Mouse (Mus musculus): ENCODE results near the gene Itm2a. TPM values are rescaled to one million over a fixed set of nuclear protein-coding genes. Genes with fewer than 3 reads are reported as not detected.
A peak's percentile ranks its signal among the peaks of the same experiment; 100 is the strongest.

Itm2a gene
- 144 and 171 TPM in 2 replicates for polyA plus RNA-seq (2015; fragmentation: Nextera tagmentation; extraction: Ambion mirVana)

DNA sequence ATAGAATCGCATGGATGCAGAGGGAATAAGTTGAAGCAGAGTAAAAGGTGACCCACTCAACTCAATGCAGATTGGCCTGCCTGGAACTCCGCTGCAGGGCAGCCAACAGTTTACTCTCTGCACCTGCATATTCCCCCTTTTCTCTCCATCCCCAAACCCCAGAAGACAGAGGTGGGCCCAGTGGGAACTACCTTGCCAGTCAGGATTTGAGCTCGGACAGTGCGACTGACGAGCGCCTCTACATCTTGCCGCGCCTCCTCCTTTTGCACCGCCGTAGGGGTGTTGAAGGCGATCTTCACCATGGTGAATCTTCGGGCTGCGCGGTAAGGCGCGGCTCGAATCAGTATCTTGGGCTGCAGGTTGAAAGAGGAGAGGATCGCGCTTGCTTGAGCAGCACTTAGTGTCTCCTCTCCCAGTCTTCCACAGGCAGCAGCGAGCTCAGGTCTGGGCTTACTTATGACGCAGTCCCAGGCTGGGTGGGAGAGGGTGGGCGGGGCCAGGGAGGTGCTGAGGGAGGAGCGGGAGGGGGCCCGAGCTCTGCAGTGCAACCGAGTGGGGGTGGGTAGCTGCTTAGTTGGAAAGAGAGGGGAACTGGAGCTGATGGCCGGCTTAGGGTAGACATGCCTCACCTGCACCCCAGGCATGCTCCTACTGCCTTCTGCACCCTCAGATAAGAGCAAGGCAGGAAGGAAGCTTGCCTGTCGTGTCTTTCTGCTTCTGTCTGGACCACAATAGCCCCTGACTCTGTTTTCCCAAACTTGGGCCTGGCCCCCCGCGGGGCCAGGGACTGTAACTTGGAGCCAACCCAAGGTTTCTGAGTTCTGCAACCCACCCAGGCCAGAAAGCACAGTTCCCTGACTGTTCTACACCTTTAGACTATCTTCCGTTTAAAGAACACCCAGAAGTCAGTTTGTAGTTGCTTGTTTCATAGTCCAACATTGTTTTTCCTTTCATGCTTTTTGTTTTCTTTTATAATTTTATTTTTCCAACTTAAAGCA, at the start of gene Itm2a:
TSS of gene Itm2a (minus strand) at position 462 of the 998 bp plus-strand sequence.
- no peaks in the 10 kb centered on the region for H3K4me1 ChIP-seq (ENCODE audit: insufficient read depth, low read length)
- no peak within 1 kb of the TSS for H3K27ac ChIP-seq (ENCODE audit: low read length)
- peak within 1 kb of the TSS; percentile 61 for H3K9ac ChIP-seq (replicated peaks; ENCODE audit: low read length)
- peak; percentile 99 for ATAC-seq (ENCODE audit: low FRiP score, low TSS enrichment)
- H3K4me2 ChIP-seq (replicated peaks; ENCODE audit: low read depth, low read length) = peak within 1 kb of the TSS; percentile 62
- 0 out of 2 replicates have a peak, but pooled peaks cover 6% of the 10 kb centered on the region for H3K27me3 ChIP-seq (ENCODE audit: insufficient read depth, low read length)
- H3K4me3 ChIP-seq (ENCODE audit: low read length) = peak within 1 kb of the TSS; percentile 59
- H3K36me3 ChIP-seq (ENCODE audit: insufficient read depth, low read length) = no peaks in the 10 kb centered on the region
- WGBS = 20% methylated on average over 30 of the region's 30 CpGs
- no peaks in the 10 kb centered on the region for H3K9me3 ChIP-seq (ENCODE audit: low read length)

DNA sequence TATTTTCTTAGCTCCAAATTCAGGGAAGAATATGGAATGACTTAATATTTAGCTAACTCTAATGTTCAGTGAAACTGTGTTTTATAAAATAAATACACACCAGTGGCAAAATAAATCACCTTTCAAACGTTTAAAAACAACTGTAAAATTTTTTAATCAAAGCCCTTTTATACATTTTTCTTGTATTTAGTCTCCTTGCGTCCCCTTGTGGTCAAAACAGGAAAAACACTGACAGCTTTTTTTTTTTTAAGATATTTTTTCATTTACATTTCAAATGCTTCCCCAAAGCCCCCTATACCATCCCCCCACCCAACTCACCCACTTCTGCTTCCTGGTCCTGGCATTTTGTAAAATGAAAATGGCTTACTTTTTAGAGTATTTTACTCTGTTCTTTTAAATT, 32.7 kb upstream of the Itm2a start:
- Histone ChIP-seq H3K27ac (ENCODE audit: low read length) (no peak overlapping the region), H3K9me3 (ENCODE audit: low read length) (no peaks in the 10 kb centered on the region), H3K4me3 (ENCODE audit: low read length) (no peak overlapping the region), H3K27me3 (ENCODE audit: insufficient read depth, low read length) (no peaks in the 10 kb centered on the region), H3K4me2 (replicated peaks; ENCODE audit: low read depth, low read length) (no peak overlapping the region), H3K4me1 (ENCODE audit: insufficient read depth, low read length) (no peaks in the 10 kb centered on the region), H3K36me3 (ENCODE audit: insufficient read depth, low read length) (no peaks in the 10 kb centered on the region), H3K9ac (replicated peaks; ENCODE audit: low read length) (no peak overlapping the region)
- ATAC-seq (ENCODE audit: low FRiP score, low TSS enrichment) = no peak
- 1% methylated on average over 2 of the region's 2 CpGs for WGBS

DNA sequence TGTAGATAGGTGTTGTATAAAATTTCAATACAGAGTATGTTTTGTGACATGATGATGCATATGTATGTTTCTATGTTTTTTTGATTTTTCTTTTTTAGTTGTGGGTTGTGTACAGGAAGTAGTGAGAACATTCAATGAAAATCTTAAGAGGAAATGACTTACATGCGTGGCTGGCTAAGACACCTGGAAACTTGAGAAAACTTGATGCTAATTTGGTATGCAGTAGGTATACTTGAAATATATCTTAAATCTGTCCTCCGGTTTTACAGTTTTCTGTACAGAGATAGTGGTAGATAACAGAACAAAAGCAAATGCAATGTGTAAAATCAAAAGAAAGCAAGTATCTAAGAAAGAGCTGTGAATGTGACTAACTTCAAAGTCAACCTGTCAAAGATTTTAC, 18.1 kb upstream of the Itm2a start:
- no peak overlapping the region for H3K4me2 ChIP-seq (replicated peaks; ENCODE audit: low read depth, low read length)
- no peak overlapping the region for H3K27ac ChIP-seq (ENCODE audit: low read length)
- H3K9me3 ChIP-seq (ENCODE audit: low read length) = no peaks in the 10 kb centered on the region
- no peaks in the 10 kb centered on the region for H3K27me3 ChIP-seq (ENCODE audit: insufficient read depth, low read length)
- H3K4me3 ChIP-seq (ENCODE audit: low read length) = no peak overlapping the region
- H3K4me1 ChIP-seq (ENCODE audit: insufficient read depth, low read length) = no peaks in the 10 kb centered on the region
- no peak overlapping the region for H3K9ac ChIP-seq (replicated peaks; ENCODE audit: low read length)
- no peak for ATAC-seq (ENCODE audit: low FRiP score, low TSS enrichment)
- H3K36me3 ChIP-seq (ENCODE audit: insufficient read depth, low read length) = no peaks in the 10 kb centered on the region
- WGBS = 73% methylated on average over 2 of the region's 2 CpGs

DNA sequence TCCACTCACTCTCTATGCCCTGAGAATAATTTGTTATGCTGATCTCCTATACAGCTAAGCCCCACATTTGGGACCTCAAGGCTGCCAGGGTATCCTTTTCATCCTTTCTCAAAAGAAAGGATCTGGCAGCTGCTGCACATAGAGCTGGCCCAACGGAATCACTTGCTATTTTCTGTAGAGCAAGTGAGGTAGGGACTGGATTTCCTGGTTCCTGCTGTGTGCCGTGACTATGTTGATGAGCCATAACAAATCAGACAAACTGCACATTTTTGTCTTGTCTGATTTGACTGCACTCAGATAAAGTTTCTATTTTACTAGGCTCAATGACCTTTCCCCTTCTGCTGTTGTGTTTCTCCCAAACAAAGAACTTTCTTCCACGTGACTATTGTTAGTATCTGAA, 14.2 kb upstream of the Itm2a start:
- no peaks in the 10 kb centered on the region for H3K4me1 ChIP-seq (ENCODE audit: insufficient read depth, low read length)
- H3K9me3 ChIP-seq (ENCODE audit: low read length) = no peaks in the 10 kb centered on the region
- H3K27me3 ChIP-seq (ENCODE audit: insufficient read depth, low read length) = no peaks in the 10 kb centered on the region
- H3K9ac ChIP-seq (replicated peaks; ENCODE audit: low read length) = no peak overlapping the region
- 54% methylated on average over 3 of the region's 3 CpGs for whole genome bisulfite sequencing
- no peak overlapping the region for H3K4me2 ChIP-seq (replicated peaks; ENCODE audit: low read depth, low read length)
- no peak overlapping the region for H3K27ac ChIP-seq (ENCODE audit: low read length)
- no peak for ATAC-seq (ENCODE audit: low FRiP score, low TSS enrichment)
- no peaks in the 10 kb centered on the region for H3K36me3 ChIP-seq (ENCODE audit: insufficient read depth, low read length)
- no peak overlapping the region for H3K4me3 ChIP-seq (ENCODE audit: low read length)

DNA sequence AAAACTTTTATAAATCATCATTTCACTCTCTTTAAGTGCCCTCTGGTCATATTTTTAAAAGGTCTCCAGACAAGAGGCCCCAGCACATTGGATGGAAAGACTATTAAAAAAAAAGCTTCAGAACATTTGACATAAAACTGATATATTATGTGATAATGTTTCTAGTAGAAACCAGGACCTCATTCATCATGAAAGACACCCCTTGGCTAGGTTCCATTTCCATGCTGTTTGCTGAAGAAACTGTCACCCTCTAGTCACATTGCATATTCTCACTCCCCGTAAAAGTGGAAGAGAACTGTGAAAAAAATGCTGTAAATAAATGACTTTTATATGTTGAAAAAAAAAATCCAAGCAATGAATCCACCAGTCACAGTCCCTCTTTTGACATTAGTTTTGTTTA, 12.8 kb upstream of the Itm2a start:
- Histone ChIP-seq H3K4me3 (ENCODE audit: low read length) (no peak overlapping the region), H3K36me3 (ENCODE audit: insufficient read depth, low read length) (no peaks in the 10 kb centered on the region), H3K9me3 (ENCODE audit: low read length) (no peaks in the 10 kb centered on the region), H3K9ac (replicated peaks; ENCODE audit: low read length) (no peak overlapping the region), H3K4me2 (replicated peaks; ENCODE audit: low read depth, low read length) (no peak overlapping the region), H3K4me1 (ENCODE audit: insufficient read depth, low read length) (no peaks in the 10 kb centered on the region), H3K27ac (ENCODE audit: low read length) (no peak overlapping the region), H3K27me3 (ENCODE audit: insufficient read depth, low read length) (no peaks in the 10 kb centered on the region)
- ATAC-seq (ENCODE audit: low FRiP score, low TSS enrichment) = no peak
- 59% methylated on average over 1 of the region's 1 CpGs for WGBS

GRCm38 (mm10) chrX:107402481-107402880, 695 bp downstream of the Itm2a start:
- H3K9ac ChIP-seq (replicated peaks; ENCODE audit: low read length) = peak overlapping the region; percentile 61

DNA sequence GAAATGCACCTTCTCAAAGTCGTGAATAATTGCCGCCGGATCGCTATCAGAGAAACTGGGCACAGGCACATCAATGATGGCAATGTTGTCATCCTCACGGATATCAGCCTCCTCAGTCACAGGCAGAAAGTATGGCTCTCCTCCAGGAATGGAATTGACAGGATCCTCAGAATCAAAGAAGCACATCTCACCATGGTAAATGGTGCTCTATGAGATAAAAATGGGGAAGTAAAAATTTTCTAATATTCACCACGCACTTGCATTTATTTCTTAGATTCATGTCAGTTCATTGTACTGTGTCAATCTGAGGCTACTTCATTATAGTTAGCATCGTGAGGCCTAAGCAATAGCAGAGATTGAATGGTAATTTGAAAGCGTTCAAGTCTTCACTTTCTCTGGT, 4.1 kb downstream of the Itm2a start:
- Histone ChIP-seq H3K27ac (ENCODE audit: low read length) (no peak overlapping the region), H3K4me3 (ENCODE audit: low read length) (no peak overlapping the region), H3K4me2 (replicated peaks; ENCODE audit: low read depth, low read length) (no peak overlapping the region), H3K27me3 (ENCODE audit: insufficient read depth, low read length) (no peaks in the 10 kb centered on the region), H3K9me3 (ENCODE audit: low read length) (no peaks in the 10 kb centered on the region), H3K9ac (replicated peaks; ENCODE audit: low read length) (no peak overlapping the region), H3K36me3 (ENCODE audit: insufficient read depth, low read length) (no peaks in the 10 kb centered on the region), H3K4me1 (ENCODE audit: insufficient read depth, low read length) (no peaks in the 10 kb centered on the region)
- no peak for ATAC-seq (ENCODE audit: low FRiP score, low TSS enrichment)
- 91% methylated on average over 8 of the region's 8 CpGs for WGBS

More at GRCm38 (mm10) chrX:107402481-107402880, 695 bp downstream of the Itm2a start:
- Histone ChIP-seq H3K4me2 (replicated peaks; ENCODE audit: low read depth, low read length) (peak overlapping the region; percentile 62), H3K4me1 (ENCODE audit: insufficient read depth, low read length) (no peaks in the 10 kb centered on the region), H3K27me3 (ENCODE audit: insufficient read depth, low read length) (0 out of 2 replicates have a peak, but pooled peaks cover 6% of the 10 kb centered on the region), H3K9me3 (ENCODE audit: low read length) (no peaks in the 10 kb centered on the region), H3K27ac (ENCODE audit: low read length) (no peak overlapping the region), H3K36me3 (ENCODE audit: insufficient read depth, low read length) (no peaks in the 10 kb centered on the region), H3K4me3 (ENCODE audit: low read length) (peak overlapping the region; percentile 59)
- ATAC-seq (ENCODE audit: low FRiP score, low TSS enrichment) = peak; percentile 37; the same call in 1 of the 2 replicates
- 26% methylated on average over 18 of the region's 18 CpGs for WGBS

GRCm38 (mm10) chrX:107393256-107393655, 9.9 kb downstream of the Itm2a start:
- Histone ChIP-seq H3K27me3 (ENCODE audit: insufficient read depth, low read length) (no peaks in the 10 kb centered on the region; the same call in 1 of the 2 replicates), H3K9me3 (ENCODE audit: low read length) (no peaks in the 10 kb centered on the region), H3K36me3 (ENCODE audit: insufficient read depth, low read length) (no peaks in the 10 kb centered on the region), H3K9ac (replicated peaks; ENCODE audit: low read length) (no peak overlapping the region), H3K4me2 (replicated peaks; ENCODE audit: low read depth, low read length) (no peak overlapping the region), H3K27ac (ENCODE audit: low read length) (no peak overlapping the region), H3K4me1 (ENCODE audit: insufficient read depth, low read length) (no peaks in the 10 kb centered on the region), H3K4me3 (ENCODE audit: low read length) (no peak overlapping the region)
- WGBS = 62% methylated on average over 3 of the region's 3 CpGs
- ATAC-seq (ENCODE audit: low FRiP score, low TSS enrichment) = no peak

GRCm38 (mm10) chrX:107375329-107375728, 27.8 kb downstream of the Itm2a start:
- Histone ChIP-seq H3K9me3 (ENCODE audit: low read length) (no peaks in the 10 kb centered on the region), H3K27ac (ENCODE audit: low read length) (no peak overlapping the region), H3K36me3 (ENCODE audit: insufficient read depth, low read length) (no peaks in the 10 kb centered on the region), H3K9ac (replicated peaks; ENCODE audit: low read length) (no peak overlapping the region), H3K4me1 (ENCODE audit: insufficient read depth, low read length) (no peaks in the 10 kb centered on the region), H3K4me2 (replicated peaks; ENCODE audit: low read depth, low read length) (no peak overlapping the region), H3K4me3 (ENCODE audit: low read length) (no peak overlapping the region), H3K27me3 (ENCODE audit: insufficient read depth, low read length) (peaks cover 3% of the 10 kb centered on the region; the same call in 1 of the 2 replicates)
- peak; percentile 80; the same call in 1 of the 2 replicates for ATAC-seq (ENCODE audit: low FRiP score, low TSS enrichment)
- 49% methylated on average over 1 of the region's 1 CpGs for WGBS

Data from kidney, embryonic 16.5 days (tissue).